Mouse (Mus musculus) lung, adult 2 months (tissue): ENCODE data around the gene Sppl2b. TPM values are rescaled to one million over a fixed set of nuclear protein-coding genes. Genes with fewer than 3 reads are reported as not detected.

Source experiments
- DNase-seq: peaks from one replicate; pipeline ENCODE4 v3.0.0; 2022
- H3K4me1 ChIP-seq: fragments of 200-500 bp; 2 replicates; pipeline ENCODE4 v1.6.1; 2011; ENCODE audit warnings: low read length; ENCODE audit not compliant: control insufficient read depth, insufficient read depth
- H3K4me3 ChIP-seq: fragments of 200-500 bp; replicated peaks from 2 replicates; pipeline ENCODE3; 2011; ENCODE audit warnings: low read depth, mild to moderate bottlenecking, control low read depth, low read length; ENCODE audit errors: extremely low read depth
- CTCF ChIP-seq: fragments of 200-500 bp; IDR thresholded peaks from 2 replicates; pipeline ENCODE4 v1.5.1; 2011; ENCODE audit warnings: mild to moderate bottlenecking, low read length, control low read depth; ENCODE audit not compliant: insufficient read depth
- POLR2A ChIP-seq: fragments of 200-500 bp; IDR thresholded peaks from 2 replicates; pipeline ENCODE4 v1.6.1; 2011; ENCODE audit warnings: low read depth, mild to moderate bottlenecking, control low read depth, low read length, borderline replicate concordance; ENCODE audit errors: extremely low read depth
- WGBS: fragments of 180-500 bp; shearing (Covaris S2); methylation state at CpG from one replicate; pipeline ENCODE4 v1.1.7; 2018; 5-methylcytosine and 5-hydroxymethylcytosine counted together
- polyA plus RNA-seq: library from polyadenylated mRNA; depleted of rRNA; stranded (reverse); fragments of >200 nt; gene quantifications from 2 replicates; pipeline ENCODE4 v1.2.3, GENCODE M21; 2012; rRNA removed

Gene Sppl2b
- polyA plus RNA-seq, 1 experiment = 93.9 TPM

DNA sequence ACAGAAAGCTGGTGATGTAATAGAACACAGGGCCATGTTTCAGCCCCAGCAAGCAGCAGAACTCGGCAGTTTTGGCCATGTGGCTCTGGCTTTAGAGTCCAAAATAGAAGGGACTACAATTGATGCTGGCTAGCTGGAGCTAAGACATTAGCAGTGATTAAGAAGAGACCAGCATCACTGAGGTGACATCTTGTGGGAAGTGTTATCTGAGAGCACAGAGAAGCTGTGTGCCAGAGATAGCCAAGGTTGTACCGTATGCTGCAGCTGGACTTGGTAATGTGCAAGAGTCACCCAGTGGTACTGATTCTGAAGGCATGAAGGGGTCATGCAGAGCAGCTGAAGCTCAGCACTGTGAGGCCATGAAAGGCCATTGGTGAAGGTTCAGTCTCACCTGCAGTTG lies 60.2 kb downstream of the Sppl2b start:
- 72% methylated on average over 2 of the region's 2 CpGs for WGBS
- TF ChIP-seq POLR2A (no peak), CTCF (no peak)
- H3K4me1 ChIP-seq = peaks cover 5% of the 10 kb centered on the region
- H3K4me3 ChIP-seq = no peak overlapping the region
- no peak for DNase-seq

DNA sequence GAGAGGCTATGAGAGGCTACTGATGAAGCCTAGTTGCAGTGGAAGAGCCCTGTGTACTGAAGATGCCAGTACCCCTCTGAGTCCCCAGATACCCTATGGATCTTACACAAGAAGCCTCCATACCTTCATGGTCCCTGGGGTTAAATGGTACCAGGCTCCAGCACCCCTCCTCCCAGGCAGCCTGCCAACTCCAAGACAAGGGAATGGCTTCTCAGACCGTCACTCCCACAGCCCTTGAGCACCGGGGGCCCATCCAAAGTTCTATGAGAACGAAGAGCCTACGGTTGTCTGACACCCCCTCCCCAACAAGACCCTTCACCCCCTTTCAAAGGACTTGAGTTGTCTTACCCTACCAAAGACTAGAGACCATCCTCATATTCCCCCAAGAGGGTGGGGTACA lies 60.7 kb downstream of the Sppl2b start:
- TF ChIP-seq POLR2A (no peak), CTCF (no peak)
- H3K4me3 ChIP-seq = no peak overlapping the region
- H3K4me1 ChIP-seq = peaks cover 5% of the 10 kb centered on the region
- 86% methylated on average over 4 of the region's 4 CpGs for WGBS
- DNase-seq = no peak

DNA sequence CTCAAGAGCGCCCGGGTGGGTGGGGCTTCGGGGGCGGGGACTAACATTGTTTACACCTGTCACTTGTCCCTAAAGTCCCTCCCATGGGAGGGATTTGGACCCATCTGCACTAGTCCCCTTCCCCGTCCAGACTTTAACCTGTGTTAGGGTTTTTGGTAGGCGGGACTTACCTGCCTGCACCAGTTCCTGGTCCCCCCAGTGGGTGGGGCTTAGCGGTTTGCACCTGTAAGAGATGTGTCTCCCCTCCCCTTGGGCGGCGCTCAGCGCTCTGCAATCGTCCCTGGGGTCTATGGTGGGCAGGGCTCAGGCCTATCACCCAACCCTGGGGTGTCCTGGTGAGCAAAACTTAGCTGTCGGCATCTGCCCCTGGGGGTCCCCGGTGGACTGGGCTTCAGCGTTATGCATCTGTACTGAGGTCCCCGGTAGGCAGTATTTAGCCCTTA lies 62.3 kb downstream of the Sppl2b start:
- no peak for DNase-seq
- Histone ChIP-seq H3K4me1 (peaks cover 5% of the 10 kb centered on the region), H3K4me3 (peak overlapping the region; percentile 85)
- TF ChIP-seq CTCF (no peak), POLR2A (no peak)
- WGBS = 3% methylated on average over 15 of the region's 15 CpGs

DNA sequence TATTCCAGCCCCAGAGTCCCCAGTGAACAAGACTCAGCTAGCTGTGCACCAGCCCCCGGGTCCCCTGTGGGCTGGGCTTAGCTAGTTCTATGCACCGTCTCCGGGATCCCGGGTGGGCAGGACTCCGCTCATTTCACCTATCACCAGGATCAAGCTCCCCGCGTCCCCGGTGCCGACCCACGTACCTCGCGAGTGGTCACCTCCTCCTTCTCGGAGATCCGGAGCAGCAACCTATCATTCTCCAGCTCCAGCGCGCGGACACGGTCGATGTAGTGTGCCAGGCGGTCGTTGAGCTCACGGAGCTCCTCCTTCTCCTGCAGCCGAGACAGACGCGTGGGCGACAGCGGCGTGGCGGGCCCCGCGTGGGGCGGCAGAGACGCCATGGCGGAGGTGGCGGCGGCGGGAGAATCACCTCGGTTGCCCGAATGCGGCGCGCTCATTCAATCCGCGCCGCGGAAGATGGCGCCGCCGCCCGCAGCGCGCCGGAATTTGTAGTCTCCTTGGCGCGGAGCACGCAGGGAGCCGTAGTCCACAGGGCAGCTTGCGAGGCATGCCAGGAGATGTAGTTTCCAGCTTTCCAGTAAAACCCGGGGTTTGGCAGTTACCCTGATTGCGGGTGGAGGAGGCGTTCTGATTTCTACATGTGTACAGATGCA lies 62.8 kb downstream of the Sppl2b start, which contains the start of gene Lmnb2:
Gene Lmnb2, minus strand, starts transcription at position 467 of the 656 bp plus-strand sequence.
- Histone ChIP-seq H3K4me1 (peaks cover 5% of the 10 kb centered on the region), H3K4me3 (peak within 1 kb of the TSS; percentile 85)
- TF ChIP-seq POLR2A (no peak), CTCF (no peak)
- DNase-seq = peak; percentile 60
- under 1% methylated on average over 61 of the region's 61 CpGs for WGBS

Other genes with a start within 250 kb of the Sppl2b start
- gene Gm49322, start 249.3 kb upstream of the Sppl2b start, polyA plus RNA-seq = 1.6 and 2.2 TPM in 2 replicates
- gene Csnk1g2, start 232.4 kb upstream of the Sppl2b start, polyA plus RNA-seq = 246 and 276 TPM in 2 replicates
- 87.0 and 91.3 TPM in 2 replicates for gene Btbd2, start 198.2 kb upstream of the Sppl2b start, polyA plus RNA-seq
- 267 and 338 TPM in 2 replicates for gene Mknk2, start 177.2 kb upstream of the Sppl2b start, polyA plus RNA-seq
- 51.5 and 52.4 TPM in 2 replicates for gene Mob3a, start 153.3 kb upstream of the Sppl2b start, polyA plus RNA-seq
- 61.9 and 70.8 TPM in 2 replicates for gene Izumo4, start 153.1 kb upstream of the Sppl2b start, polyA plus RNA-seq
- 111 and 136 TPM in 2 replicates for gene Ap3d1, start 113.0 kb upstream of the Sppl2b start, polyA plus RNA-seq
- 29.9 and 43.0 TPM in 2 replicates for gene Dot1l, start 100.1 kb upstream of the Sppl2b start, polyA plus RNA-seq
- gene Sf3a2, start 57.1 kb upstream of the Sppl2b start, polyA plus RNA-seq = 35.7 and 38.7 TPM in 2 replicates
- gene Plekhj1, start 56.6 kb upstream of the Sppl2b start, polyA plus RNA-seq = 51.2 and 58.8 TPM in 2 replicates
- gene Amh, start 50.0 kb upstream of the Sppl2b start, polyA plus RNA-seq = 0.62 and 1.3 TPM in 2 replicates
- 7.7 TPM in 1 of 2 replicates, not detected in the other for gene Jsrp1, start 41.8 kb upstream of the Sppl2b start, polyA plus RNA-seq
- 804 and 834 TPM in 2 replicates for gene Oaz1, start 28.6 kb upstream of the Sppl2b start, polyA plus RNA-seq
- gene Lingo3, start 11.2 kb upstream of the Sppl2b start, polyA plus RNA-seq = 0.10 and 0.31 TPM in 2 replicates
- gene Lsm7, start 66 bp upstream of the Sppl2b start, polyA plus RNA-seq = 78.5 and 79.1 TPM in 2 replicates
- 0.06 and 0.07 TPM in 2 replicates for gene Tmprss9, start 16.6 kb downstream of the Sppl2b start, polyA plus RNA-seq
- gene Timm13, start 45.7 kb downstream of the Sppl2b start, polyA plus RNA-seq = 157 and 196 TPM in 2 replicates
- gene Lmnb2, start 63.0 kb downstream of the Sppl2b start, polyA plus RNA-seq = 9.4 and 11.3 TPM in 2 replicates
- gene Gadd45b, start 74.8 kb downstream of the Sppl2b start, polyA plus RNA-seq = 103 and 120 TPM in 2 replicates
- 2.6 and 3.0 TPM in 2 replicates for gene Gng7, start 159.7 kb downstream of the Sppl2b start, polyA plus RNA-seq
- 0.03 TPM in 1 of 2 replicates, not detected in the other for gene Diras1, start 170.4 kb downstream of the Sppl2b start, polyA plus RNA-seq
- 44.2 and 46.9 TPM in 2 replicates for gene Slc39a3, start 182.2 kb downstream of the Sppl2b start, polyA plus RNA-seq
- 182 and 183 TPM in 2 replicates for gene Sgta, start 204.9 kb downstream of the Sppl2b start, polyA plus RNA-seq
- 31.7 and 59.6 TPM in 2 replicates for gene Thop1, start 214.8 kb downstream of the Sppl2b start, polyA plus RNA-seq
- gene Creb3l3, start 243.6 kb downstream of the Sppl2b start, polyA plus RNA-seq = 0.15 and 0.47 TPM in 2 replicates